Mouse (Mus musculus): Measurements from ENCODE around the gene Sult6b1. TPM values are rescaled to one million over a fixed set of nuclear protein-coding genes. Genes with fewer than 3 reads are reported as not detected.

Sult6b1 gene
- 0.19 and 0.20 TPM in 2 replicates for polyA plus RNA-seq (2014; fragmentation: Nextera tagmentation; extraction: Ambion mirVana)

DNA sequence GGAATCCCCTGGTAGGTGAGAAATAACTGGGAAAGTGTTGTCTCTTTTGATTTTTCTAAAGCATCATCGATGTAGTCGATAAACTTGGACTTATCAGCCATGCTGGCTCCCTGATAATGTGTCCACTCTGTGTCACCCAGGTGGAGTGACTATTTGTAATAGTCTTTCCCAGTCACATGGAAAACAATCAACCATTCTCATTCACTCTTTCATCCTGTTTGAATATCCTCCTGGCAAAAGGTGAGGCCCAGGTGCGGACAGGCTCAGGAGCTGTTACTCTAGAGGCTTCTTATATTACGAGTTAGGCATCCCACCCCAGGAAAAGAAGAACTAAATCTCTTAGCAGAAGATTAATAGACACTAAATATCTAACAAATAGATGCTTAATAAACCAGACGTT lies at the start of gene Sult6b1:
Gene Sult6b1, minus strand, starts transcription at position 101 of the 400 bp plus-strand sequence.
- Histone ChIP-seq H3K4me1 (ENCODE audit: control insufficient read depth, insufficient read depth, low read length) (no peaks in the 10 kb centered on the region), H3K36me3 (ENCODE audit: control insufficient read depth, insufficient read depth, low read length) (no peaks in the 10 kb centered on the region), H3K9ac (ENCODE audit: low read depth, low read length) (no peak within 1 kb of the TSS), H3K4me3 (ENCODE audit: low read length) (no peak within 1 kb of the TSS), H3K27me3 (ENCODE audit: control insufficient read depth, insufficient read depth, low read length) (no peaks in the 10 kb centered on the region), H3K4me2 (replicated peaks; ENCODE audit: low read depth, low read length) (no peak within 1 kb of the TSS), H3K9me3 (ENCODE audit: control insufficient read depth, low read length) (no peaks in the 10 kb centered on the region), H3K27ac (ENCODE audit: low read depth, low read length) (no peak within 1 kb of the TSS)
- 78% methylated on average over 5 of the region's 5 CpGs for WGBS
- ATAC-seq (ENCODE audit: low FRiP score, low TSS enrichment) = no peak

- Histone ChIP-seq H3K4me3 (ENCODE audit: low read length) (no peak overlapping the region), H3K27ac (ENCODE audit: low read depth, low read length) (no peak overlapping the region), H3K9ac (ENCODE audit: low read depth, low read length) (no peak overlapping the region), H3K36me3 (ENCODE audit: control insufficient read depth, insufficient read depth, low read length) (peaks cover 84% of the 10 kb centered on the region), H3K9me3 (ENCODE audit: control insufficient read depth, low read length) (no peaks in the 10 kb centered on the region), H3K27me3 (ENCODE audit: control insufficient read depth, insufficient read depth, low read length) (no peaks in the 10 kb centered on the region), H3K4me1 (ENCODE audit: control insufficient read depth, insufficient read depth, low read length) (no peaks in the 10 kb centered on the region), H3K4me2 (replicated peaks; ENCODE audit: low read depth, low read length) (no peak overlapping the region)
- ATAC-seq (ENCODE audit: low FRiP score, low TSS enrichment) = no peak
- WGBS = 84% methylated on average over 8 of the region's 8 CpGs
Measured at GRCm38 (mm10) chr17:78953240-78953639, 46.4 kb upstream of the Sult6b1 start.

- no peak for ATAC-seq (ENCODE audit: low FRiP score, low TSS enrichment)
- peaks cover 85% of the 10 kb centered on the region for H3K36me3 ChIP-seq (ENCODE audit: control insufficient read depth, insufficient read depth, low read length)
- no peaks in the 10 kb centered on the region for H3K27me3 ChIP-seq (ENCODE audit: control insufficient read depth, insufficient read depth, low read length)
- H3K9ac ChIP-seq (ENCODE audit: low read depth, low read length) = no peak overlapping the region
- H3K27ac ChIP-seq (ENCODE audit: low read depth, low read length) = no peak overlapping the region
- no peak overlapping the region for H3K4me3 ChIP-seq (ENCODE audit: low read length)
- H3K9me3 ChIP-seq (ENCODE audit: control insufficient read depth, low read length) = no peaks in the 10 kb centered on the region
- no peaks in the 10 kb centered on the region for H3K4me1 ChIP-seq (ENCODE audit: control insufficient read depth, insufficient read depth, low read length)
- 87% methylated on average over 5 of the region's 5 CpGs for WGBS
- no peak overlapping the region for H3K4me2 ChIP-seq (replicated peaks; ENCODE audit: low read depth, low read length)
Measured at GRCm38 (mm10) chr17:78952070-78952469, 45.3 kb upstream of the Sult6b1 start.

DNA sequence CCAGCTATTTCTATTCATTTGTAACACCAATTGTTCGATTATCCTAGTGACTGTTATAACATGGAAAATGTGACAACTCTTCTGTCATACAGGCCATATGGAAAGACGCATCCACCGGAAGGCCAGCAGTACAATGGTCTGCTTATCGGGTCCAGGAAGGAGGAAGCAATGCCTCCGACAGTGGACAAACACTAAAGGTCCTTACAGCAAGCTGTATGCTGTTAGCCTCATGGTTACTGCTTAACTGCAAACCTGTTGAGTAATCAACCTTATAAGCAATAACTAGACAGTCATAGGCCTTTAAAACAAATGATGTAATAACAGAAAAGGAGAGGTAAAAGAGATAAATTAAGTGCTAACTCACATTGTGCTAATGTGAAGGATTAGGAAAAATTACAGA lies 44.4 kb upstream of the Sult6b1 start:
- Histone ChIP-seq H3K4me3 (ENCODE audit: low read length) (no peak overlapping the region), H3K27me3 (ENCODE audit: control insufficient read depth, insufficient read depth, low read length) (no peaks in the 10 kb centered on the region), H3K9me3 (ENCODE audit: control insufficient read depth, low read length) (no peaks in the 10 kb centered on the region), H3K4me2 (replicated peaks; ENCODE audit: low read depth, low read length) (no peak overlapping the region), H3K9ac (ENCODE audit: low read depth, low read length) (no peak overlapping the region), H3K4me1 (ENCODE audit: control insufficient read depth, insufficient read depth, low read length) (no peaks in the 10 kb centered on the region), H3K27ac (ENCODE audit: low read depth, low read length) (no peak overlapping the region), H3K36me3 (ENCODE audit: control insufficient read depth, insufficient read depth, low read length) (peaks cover 86% of the 10 kb centered on the region)
- 94% methylated on average over 5 of the region's 5 CpGs for WGBS
- ATAC-seq (ENCODE audit: low FRiP score, low TSS enrichment) = no peak

DNA sequence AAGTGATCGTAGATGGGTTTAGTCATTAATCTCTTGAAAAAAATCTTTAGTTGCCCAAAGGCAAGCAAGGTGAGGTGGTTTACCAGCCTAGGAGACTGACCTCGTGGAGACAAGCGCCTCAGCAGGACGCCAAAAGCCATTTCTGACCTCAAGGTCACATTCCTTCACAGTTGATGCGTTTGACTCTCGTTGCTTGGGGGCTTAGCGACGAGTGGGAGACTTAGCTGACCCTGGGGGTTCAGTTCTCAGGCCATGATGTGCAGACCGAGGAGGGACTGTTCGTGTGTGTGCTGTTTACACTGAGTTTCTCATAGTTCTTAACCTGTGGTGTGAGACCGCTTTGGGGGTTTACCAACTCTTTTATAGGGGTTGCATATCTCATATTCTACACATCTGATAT lies 35.8 kb upstream of the Sult6b1 start:
- Histone ChIP-seq H3K27me3 (ENCODE audit: control insufficient read depth, insufficient read depth, low read length) (no peaks in the 10 kb centered on the region), H3K36me3 (ENCODE audit: control insufficient read depth, insufficient read depth, low read length) (peaks cover 28% of the 10 kb centered on the region), H3K9ac (ENCODE audit: low read depth, low read length) (no peak overlapping the region), H3K4me1 (ENCODE audit: control insufficient read depth, insufficient read depth, low read length) (no peaks in the 10 kb centered on the region), H3K4me2 (replicated peaks; ENCODE audit: low read depth, low read length) (no peak overlapping the region), H3K27ac (ENCODE audit: low read depth, low read length) (no peak overlapping the region), H3K9me3 (ENCODE audit: control insufficient read depth, low read length) (no peaks in the 10 kb centered on the region), H3K4me3 (ENCODE audit: low read length) (no peak overlapping the region)
- WGBS = 37% methylated on average over 11 of the region's 11 CpGs
- peak; percentile 57; the same call in 1 of the 2 replicates for ATAC-seq (ENCODE audit: low FRiP score, low TSS enrichment)

GRCm38 (mm10) chr17:78938927-78939326 lies 32.1 kb upstream of the Sult6b1 start:
- WGBS = 92% methylated on average over 4 of the region's 4 CpGs
- Histone ChIP-seq H3K4me1 (ENCODE audit: control insufficient read depth, insufficient read depth, low read length) (no peaks in the 10 kb centered on the region), H3K4me2 (replicated peaks; ENCODE audit: low read depth, low read length) (no peak overlapping the region), H3K27ac (ENCODE audit: low read depth, low read length) (no peak overlapping the region), H3K9me3 (ENCODE audit: control insufficient read depth, low read length) (no peaks in the 10 kb centered on the region), H3K27me3 (ENCODE audit: control insufficient read depth, insufficient read depth, low read length) (no peaks in the 10 kb centered on the region), H3K4me3 (ENCODE audit: low read length) (no peak overlapping the region), H3K9ac (ENCODE audit: low read depth, low read length) (no peak overlapping the region), H3K36me3 (ENCODE audit: control insufficient read depth, insufficient read depth, low read length) (peaks cover 25% of the 10 kb centered on the region)
- ATAC-seq (ENCODE audit: low FRiP score, low TSS enrichment) = no peak

DNA sequence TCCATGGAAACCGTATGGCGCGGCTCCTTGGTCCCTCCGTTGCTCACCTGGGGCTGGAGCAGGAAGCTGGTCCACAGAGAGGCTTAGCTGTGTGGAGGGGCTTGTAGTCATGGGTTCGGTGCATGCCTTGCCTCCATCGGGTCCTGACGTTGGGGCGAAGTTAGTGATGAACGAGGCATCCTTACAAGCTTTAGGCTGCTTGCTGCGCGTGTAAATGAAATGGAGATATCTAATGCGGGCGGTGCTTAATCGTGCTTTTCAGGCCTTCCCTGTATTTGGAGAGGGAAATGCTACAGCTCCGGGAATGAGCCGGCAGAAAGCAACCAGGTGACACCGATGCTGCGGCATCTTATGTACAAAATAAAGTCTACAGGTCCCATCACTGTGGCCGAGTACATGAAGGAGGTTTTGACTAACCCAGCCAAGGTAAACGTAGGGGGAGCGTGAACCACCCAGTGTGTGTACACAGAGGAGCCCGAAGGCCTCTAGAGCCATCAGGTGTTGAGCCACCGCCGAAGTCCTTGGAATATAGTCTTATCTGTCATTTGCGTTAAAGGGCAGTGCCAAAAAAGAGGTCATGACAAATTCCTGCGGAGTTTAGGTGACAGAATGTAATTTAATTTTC lies 30.5 kb upstream of the Sult6b1 start:
- Histone ChIP-seq H3K27me3 (ENCODE audit: control insufficient read depth, insufficient read depth, low read length) (no peaks in the 10 kb centered on the region), H3K27ac (ENCODE audit: low read depth, low read length) (no peak overlapping the region), H3K4me3 (ENCODE audit: low read length) (peak overlapping the region; percentile 65), H3K4me1 (ENCODE audit: control insufficient read depth, insufficient read depth, low read length) (no peaks in the 10 kb centered on the region), H3K9me3 (ENCODE audit: control insufficient read depth, low read length) (no peaks in the 10 kb centered on the region), H3K4me2 (replicated peaks; ENCODE audit: low read depth, low read length) (peak overlapping the region; percentile 82), H3K36me3 (ENCODE audit: control insufficient read depth, insufficient read depth, low read length) (peaks cover 35% of the 10 kb centered on the region), H3K9ac (ENCODE audit: low read depth, low read length) (peak overlapping the region; percentile 72)
- 9% methylated on average over 26 of the region's 26 CpGs for WGBS
- ATAC-seq (ENCODE audit: low FRiP score, low TSS enrichment) = peak; percentile 4

DNA sequence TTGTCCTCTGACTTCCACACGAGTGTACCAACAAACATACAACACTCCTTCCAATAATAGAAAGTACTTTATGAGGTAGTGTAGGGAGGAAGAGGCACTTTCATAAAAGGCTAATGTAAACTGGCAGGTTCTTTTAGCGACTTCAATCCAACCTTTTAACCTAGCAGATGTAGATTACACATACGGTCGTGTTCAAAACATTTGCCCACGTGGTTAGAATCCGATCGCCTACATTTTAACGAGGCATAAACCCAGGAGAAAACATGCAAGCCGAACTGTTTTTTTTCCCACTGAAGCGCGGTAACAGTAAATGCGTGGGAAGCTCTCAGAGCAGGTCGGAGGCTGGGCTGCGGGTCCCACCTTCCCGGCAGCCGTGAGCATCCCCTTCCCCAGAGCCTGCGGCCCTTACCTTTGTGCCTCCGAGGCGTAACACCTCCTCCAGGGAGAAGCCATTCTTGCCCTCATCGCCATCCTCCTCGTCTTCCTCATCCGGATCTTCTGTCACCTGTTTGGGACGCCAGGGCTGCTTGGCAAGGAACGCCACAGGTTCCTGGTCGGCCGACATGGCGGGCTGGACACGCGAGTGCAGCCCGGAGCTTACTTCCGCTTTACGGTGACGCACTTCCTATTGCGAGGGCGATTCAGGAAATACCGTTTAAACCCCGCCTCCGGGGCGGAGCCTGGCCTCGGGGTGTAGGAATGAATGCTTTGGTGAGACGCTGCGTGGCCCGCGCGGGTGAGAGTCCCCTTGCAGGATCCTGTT lies 29.9 kb upstream of the Sult6b1 start, which contains the start of the genes Cebpz and Ndufaf7:
Gene Cebpz, minus strand, starts transcription at position 601 of the 763 bp plus-strand sequence.
Gene Ndufaf7, plus strand, starts transcription at position 671 of the 763 bp plus-strand sequence.
- ATAC-seq (ENCODE audit: low FRiP score, low TSS enrichment) = peak; percentile 99
- Histone ChIP-seq H3K9me3 (ENCODE audit: control insufficient read depth, low read length) (no peaks in the 10 kb centered on the region), H3K4me3 (ENCODE audit: low read length) (peak within 1 kb of the TSS; percentile 65), H3K27me3 (ENCODE audit: control insufficient read depth, insufficient read depth, low read length) (no peaks in the 10 kb centered on the region), H3K36me3 (ENCODE audit: control insufficient read depth, insufficient read depth, low read length) (peaks cover 38% of the 10 kb centered on the region), H3K4me1 (ENCODE audit: control insufficient read depth, insufficient read depth, low read length) (no peaks in the 10 kb centered on the region), H3K9ac (ENCODE audit: low read depth, low read length) (peak within 1 kb of the TSS; percentile 72), H3K4me2 (replicated peaks; ENCODE audit: low read depth, low read length) (peak within 1 kb of the TSS; percentile 82), H3K27ac (ENCODE audit: low read depth, low read length) (no peak within 1 kb of the TSS)
- under 1% methylated on average over 45 of the region's 45 CpGs for WGBS

DNA sequence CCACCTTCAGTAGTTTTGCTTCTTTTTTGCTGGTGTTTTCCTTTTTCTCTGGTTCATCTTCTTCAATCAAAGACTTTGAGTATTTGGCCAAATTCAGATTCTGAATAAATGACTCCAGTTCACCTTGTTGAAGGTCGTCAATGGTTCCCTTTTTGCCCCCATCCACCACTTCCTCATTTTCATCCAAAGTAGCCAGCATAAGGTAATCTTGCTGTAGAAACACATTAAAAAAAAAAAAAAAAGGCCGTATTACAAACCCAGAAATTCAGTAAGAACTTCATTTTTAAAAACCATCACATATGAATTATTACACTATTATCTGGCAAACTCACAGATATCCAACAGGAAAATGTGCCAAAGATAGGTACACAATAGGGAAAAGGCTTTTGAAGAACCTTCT lies 29.1 kb upstream of the Sult6b1 start:
- H3K4me1 ChIP-seq (ENCODE audit: control insufficient read depth, insufficient read depth, low read length) = no peaks in the 10 kb centered on the region
- peak overlapping the region; percentile 82 for H3K4me2 ChIP-seq (replicated peaks; ENCODE audit: low read depth, low read length)
- H3K27ac ChIP-seq (ENCODE audit: low read depth, low read length) = no peak overlapping the region
- no peaks in the 10 kb centered on the region for H3K9me3 ChIP-seq (ENCODE audit: control insufficient read depth, low read length)
- H3K9ac ChIP-seq (ENCODE audit: low read depth, low read length) = peak overlapping the region; percentile 72
- no peak for ATAC-seq (ENCODE audit: low FRiP score, low TSS enrichment)
- H3K27me3 ChIP-seq (ENCODE audit: control insufficient read depth, insufficient read depth, low read length) = no peaks in the 10 kb centered on the region
- H3K36me3 ChIP-seq (ENCODE audit: control insufficient read depth, insufficient read depth, low read length) = peaks cover 46% of the 10 kb centered on the region
- peak overlapping the region; percentile 65 for H3K4me3 ChIP-seq (ENCODE audit: low read length)
- 81% methylated on average over 2 of the region's 2 CpGs for WGBS
